Mouse (Mus musculus) testis, adult 2 months (tissue): ENCODE data around the gene Bend5.

Experiments used
- CTCF ChIP-seq: fragments of 200-500 bp; IDR thresholded peaks from 2 replicates; pipeline ENCODE4 v1.5.1; 2012; ENCODE audit warnings: low read depth, mild to moderate bottlenecking, inconsistent platforms, low read length, moderate library complexity; ENCODE audit not compliant: control insufficient read depth, insufficient read depth, insufficient replicate concordance
- POLR2A ChIP-seq: fragments of 200-500 bp; IDR thresholded peaks from 2 replicates; pipeline ENCODE4 v1.6.1; 2012; ENCODE audit warnings: low read depth, mild to moderate bottlenecking, inconsistent platforms, low read length, moderate library complexity; ENCODE audit not compliant: control insufficient read depth

- TF ChIP-seq POLR2A (no peak), CTCF (no peak)
These were observed 36.7 kb upstream of the Bend5 start for GRCm38 (mm10) chr4:111378071-111378470.
